Mouse (Mus musculus): ENCODE measurements around the gene Hpcal1.

Gene Hpcal1

DNA sequence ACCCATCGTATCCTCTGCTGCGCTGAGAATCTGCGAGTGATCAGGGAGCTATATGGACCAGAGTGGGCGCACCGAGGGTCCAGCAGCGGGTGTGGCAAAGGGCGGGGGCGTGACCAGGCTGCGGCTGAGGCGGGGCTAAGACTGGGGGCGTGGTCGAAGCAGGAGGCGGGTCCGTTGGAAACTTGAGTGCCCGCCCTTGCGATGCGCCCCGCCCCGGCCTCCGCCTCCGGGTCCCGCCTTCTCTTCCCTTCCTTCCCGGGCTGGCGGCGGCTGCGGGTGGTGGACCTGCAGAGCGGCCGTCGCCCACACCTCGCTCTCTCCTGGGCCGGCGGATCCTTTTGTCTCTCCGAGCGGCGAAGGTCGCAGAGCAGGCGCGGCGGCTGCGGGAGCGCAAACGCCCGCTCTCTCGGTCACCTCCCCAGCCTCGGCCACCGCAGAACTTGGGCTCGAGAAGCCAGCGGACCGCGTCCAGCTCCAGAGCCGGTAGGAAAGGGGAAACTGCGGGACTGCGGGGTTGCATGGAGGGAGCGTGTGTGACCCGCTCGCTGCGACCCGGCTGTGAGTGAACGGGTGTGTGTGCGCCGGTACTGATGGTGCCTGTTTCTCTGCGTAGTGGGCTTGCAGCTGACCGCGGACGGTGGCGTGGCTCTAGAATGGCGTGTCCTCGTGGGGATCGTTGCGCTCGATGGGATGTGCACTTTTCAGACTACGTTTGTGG lies at the start of gene Hpcal1:
Gene Hpcal1, plus strand, starts transcription at position 293 of the 718 bp plus-strand sequence.
- peak; percentile 89 for DNase-seq (ENCODE audit: extremely low read depth, insufficient read length, low spot score)

DNA sequence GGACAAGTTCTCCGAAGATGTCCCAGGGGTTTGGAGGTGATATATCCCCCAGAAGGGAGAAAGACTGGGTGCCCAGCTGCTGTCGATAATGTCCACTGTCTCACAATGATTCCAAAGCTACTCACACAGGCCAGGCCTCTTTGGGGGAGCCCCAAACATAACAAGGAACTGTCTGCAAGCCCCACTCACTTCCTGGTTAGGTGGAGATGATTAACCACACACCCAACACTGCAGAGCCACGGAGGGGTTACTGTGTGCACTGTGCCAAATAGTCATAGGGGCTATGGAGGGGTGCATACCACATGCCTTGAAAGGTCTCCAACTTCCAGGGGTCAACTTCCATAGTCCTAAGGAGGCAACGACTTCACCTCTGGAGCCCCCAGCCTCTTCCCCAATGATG lies 49.4 kb upstream of the Hpcal1 start:
- DNase-seq (ENCODE audit: extremely low read depth, insufficient read length, low spot score): no peak

DNA sequence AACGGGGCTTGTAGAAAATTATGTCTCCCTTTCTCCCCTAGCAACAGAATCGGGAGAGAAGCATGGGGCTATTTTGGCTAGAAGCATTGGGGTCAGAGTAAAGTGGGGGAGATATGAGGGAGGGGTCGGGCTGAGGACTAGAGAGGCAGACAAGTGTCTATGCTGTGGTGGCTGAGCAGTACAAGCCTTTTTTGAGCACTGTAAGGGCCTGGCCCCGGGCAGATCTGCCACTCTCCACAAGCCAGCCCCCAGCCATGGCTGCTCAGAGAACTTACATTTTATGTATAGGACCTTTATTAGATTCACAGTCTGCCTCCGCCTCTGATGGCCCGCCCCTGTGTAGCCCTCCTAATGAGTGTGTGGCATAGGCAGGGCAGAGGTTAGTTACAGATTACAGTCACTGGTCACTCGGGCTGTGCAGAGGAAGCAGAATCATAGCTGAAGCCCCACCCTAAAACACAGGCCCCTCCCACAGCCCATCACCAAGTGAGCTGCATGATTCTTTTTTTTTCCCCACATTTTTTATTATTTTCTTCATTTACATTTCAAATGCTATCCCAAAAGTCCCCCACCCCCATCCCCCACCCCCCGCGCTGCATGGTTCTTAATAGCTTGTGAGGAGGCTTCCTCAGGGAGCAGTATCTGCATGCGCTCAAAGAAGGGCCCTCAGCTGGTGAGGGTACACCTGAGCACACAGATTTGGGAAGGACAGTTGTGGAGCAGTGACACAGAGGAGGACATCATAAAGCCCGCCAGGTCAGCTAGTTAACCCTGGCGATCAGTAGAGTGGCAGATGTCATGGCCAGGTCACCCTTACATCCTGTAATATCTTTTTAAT lies 46.1 kb upstream of the Hpcal1 start:
- DNase-seq (ENCODE audit: extremely low read depth, insufficient read length, low spot score): no peak

DNA sequence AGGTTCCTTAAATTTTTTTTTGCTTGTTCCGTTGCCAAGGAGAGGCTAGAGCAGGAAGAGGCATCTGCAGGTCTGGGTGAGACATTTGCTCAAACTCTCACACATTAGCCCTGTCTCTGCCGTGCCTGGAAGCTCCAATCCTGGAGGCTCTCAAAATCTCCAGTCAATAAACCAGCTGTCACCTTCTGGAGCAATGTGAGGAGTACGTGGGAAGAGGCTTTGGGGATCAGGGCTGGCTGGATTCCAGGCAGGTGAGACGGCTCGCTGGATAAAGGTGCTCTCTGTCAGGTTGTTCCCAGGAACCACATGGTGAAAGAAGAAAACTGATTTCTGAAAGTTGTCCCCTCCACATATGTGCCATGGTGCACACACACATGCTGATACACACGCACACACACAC lies 44.2 kb upstream of the Hpcal1 start:
- DNase-seq (ENCODE audit: extremely low read depth, insufficient read length, low spot score): no peak

DNA sequence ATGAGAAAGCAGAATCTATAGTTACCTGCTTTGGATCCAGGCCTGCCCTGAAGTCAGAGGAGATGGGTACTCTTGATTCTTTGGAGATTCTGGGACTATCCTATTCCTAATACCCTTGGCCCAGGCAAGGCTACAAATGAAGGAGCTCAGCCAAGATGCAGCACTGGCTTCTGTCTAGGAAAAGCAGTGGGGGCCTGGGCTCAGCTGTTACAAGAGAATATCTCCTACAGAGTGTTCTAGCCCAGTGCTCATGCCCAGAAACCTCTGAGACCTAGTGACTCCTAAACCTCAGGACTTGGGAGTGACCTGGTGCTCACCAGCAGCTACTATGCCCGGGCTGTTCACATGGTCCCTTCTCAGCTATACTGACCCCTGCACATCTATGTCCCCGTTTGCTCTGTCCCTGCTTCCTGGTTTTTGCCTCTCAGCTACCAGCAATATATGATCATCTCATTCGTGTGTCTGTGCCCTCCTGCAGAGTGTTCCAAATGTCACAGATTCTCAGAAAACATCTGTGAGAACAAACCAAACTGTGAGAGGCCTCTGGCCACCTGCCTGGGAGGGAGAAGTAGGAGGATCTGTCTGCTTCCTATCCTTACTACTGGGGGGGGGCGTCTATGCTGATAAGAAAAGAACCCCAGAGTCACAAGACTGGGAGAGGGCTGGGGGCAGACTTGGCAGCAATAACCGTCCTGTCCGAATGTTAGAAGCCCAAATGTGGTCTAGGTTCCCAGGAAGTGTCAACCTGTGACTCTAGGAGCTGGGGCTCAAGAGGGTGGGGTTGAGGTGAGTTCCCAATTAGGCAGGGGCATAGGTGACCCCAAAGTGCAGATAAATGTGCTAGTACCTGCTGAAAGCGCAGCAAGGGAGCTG lies 39.2 kb upstream of the Hpcal1 start:
- DNase-seq (ENCODE audit: extremely low read depth, insufficient read length, low spot score): no peak

DNA sequence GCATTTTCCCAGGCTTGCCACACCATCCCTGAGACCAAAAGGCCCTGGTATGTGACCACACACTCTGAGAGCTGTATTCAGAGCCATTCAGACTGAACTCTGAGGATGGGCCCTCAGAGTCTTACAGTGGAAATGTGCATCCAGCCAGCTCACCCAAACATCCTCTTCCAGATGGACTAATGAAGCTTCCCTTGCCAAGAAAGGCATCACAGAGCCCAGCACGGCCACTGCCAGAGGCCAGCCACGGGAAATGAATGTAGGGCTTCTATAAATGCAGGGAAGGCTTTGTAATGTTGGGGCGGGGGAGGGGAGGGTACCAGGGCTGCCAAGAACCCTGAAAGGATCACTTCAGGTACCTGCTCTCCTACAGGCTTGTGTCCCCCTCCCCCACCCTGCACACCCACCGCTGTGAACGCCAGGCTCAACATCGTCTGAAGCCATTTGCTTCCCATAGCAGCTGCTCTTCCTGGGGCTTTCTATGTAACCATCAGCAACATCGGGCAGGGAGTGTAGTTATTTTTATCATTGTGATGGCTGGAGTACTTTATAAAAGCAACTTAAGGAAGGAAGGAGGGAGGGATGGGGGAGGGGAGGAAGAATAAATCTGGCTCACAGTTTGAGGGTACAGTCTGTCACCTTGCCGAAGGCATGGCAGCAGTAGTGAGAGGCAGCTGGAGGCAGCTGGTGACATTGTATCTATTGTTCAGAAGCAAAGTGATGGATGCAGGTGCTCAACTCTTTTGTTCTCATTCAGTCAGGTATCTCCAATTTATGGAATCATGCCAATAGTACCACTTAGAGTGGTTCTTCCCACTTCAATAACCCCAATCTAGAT lies 38.2 kb upstream of the Hpcal1 start:
- no peak for DNase-seq (ENCODE audit: extremely low read depth, insufficient read length, low spot score)

DNA sequence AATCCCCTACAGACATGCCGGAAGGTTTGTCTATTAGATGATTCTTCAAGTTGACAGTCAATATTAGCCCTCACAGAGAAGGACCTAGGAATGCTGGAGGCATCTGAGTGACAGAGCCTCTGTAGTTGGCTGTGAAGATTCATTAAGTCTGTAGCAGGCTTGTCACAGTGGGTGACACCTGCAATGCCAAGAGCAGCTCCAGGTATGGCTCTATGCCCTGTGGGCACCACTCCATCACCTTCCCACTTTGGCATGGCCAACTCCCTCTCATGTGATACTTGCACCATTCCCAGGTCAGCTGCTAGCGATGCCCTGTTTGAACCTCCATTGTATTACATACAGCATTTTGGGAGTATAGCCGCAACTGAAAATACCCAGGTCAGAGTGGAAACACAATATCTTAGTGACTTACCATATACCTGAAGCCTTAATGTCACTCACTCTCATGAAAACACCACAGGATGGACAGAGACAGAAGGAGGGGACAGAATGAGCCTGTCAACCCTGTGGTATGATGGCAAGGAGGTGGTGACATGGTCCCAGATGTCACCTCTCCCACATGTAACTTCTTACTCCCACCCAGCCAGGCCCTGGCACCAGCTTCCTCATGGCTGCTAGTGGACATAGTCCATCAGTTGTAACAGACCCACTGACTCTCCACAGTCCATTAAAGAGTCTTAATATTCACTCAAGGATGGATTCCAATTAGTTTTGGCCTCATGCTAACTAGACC lies 37.4 kb upstream of the Hpcal1 start:
- DNase-seq (ENCODE audit: extremely low read depth, insufficient read length, low spot score): no peak

DNA sequence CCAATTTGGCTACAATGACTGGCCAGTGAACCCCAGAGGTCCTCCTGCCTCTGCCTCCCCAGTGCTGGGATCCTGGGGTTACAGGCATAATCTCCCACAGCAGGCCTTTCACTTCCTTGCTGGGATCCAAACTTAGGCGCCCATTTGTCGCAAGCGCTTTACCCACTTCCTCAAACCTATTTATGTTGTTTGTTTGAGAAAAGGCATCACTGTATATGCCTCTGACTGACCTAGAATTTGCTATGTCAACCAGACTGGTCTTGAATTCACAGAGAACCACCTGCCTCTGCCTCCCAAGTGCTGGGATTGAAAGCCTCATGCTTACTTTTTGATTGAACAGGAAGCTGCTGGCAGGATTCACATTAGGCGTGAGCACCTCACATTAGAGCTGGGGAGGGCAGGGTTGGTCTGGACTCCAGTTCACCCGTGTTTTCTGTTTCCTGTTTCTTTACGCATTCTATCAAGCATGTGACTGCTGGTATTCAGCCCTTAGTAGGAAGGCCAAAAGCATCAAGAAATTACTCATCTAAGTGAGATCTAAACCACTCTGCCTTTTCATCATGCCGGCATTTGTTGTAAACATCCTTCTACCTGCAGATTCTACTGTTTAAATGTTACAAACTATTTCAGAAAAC lies 33.0 kb upstream of the Hpcal1 start:
- DNase-seq (ENCODE audit: extremely low read depth, insufficient read length, low spot score): no peak

DNA sequence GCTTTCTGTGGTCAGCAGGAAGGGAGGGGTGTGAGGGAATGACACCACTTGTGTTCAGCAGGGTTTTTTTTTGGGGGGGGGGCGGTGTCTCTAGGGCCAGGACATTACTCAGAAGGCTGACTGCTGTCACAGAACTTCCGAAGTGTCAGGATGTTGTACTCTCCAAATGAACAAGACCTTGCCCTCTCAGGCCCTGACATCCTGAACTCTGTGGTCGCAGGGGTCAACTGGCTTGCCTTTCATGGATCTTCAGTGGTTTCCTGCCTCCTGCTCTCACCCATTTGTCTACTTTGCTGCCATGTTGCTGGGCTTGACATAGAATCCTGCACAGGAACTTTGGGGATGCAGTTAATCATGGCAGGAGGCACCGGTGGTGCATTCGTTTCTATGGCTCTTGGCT lies 32.1 kb upstream of the Hpcal1 start:
- no peak for DNase-seq (ENCODE audit: extremely low read depth, insufficient read length, low spot score)

DNA sequence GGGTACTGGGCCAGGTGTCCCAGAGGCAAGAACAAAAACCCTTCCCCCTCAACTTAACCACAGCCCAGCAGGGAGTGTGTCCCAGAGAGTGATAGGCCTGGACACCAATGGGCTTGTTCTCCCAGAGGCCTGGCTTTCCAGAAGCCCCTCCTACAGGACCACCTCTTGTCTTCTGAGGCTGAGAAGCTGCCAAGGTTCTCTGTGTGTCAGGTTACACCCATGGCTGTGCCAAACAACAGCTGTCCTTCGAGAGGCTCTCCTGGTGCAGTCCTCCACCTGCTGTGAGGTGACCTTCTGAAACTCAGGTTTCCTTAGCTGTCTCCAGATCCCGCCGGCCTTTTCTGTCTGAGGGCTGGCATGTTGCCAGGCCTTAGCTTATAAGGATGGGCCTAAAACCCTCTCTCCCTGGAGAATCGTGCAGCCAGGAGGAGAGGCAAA lies 29.2 kb upstream of the Hpcal1 start:
- no peak for DNase-seq (ENCODE audit: extremely low read depth, insufficient read length, low spot score)

DNA sequence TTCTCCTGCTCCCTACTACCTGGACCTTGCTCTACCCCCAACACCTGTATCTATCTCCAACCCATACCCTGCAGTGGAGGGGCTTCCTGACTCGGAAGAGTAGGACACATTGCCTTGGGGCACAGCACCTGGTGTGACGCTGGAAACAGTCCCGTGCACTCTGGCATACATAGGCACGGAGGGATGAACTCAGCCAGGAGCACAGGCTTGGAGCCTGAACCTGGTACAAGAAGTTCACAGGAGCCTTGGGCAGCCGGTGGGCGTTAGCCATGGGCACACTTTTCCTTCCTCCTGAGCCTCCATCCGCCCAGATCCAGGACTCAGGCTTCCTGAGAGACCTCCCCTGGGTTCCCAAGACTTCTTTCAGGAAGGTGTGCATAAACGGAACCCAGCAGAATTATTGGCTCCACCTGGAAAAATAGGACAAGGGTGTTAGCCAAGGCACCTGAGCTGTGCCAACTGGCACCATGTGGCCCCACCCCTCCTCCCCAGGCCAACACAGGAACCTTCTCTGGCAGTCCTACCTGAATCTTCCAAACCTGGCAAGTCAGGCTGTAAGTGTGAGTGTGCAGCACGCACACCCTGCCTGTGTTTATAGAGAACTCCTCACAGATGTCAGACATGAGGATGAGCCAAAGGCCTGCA lies 26.5 kb upstream of the Hpcal1 start:
- DNase-seq (ENCODE audit: extremely low read depth, insufficient read length, low spot score): no peak

DNA sequence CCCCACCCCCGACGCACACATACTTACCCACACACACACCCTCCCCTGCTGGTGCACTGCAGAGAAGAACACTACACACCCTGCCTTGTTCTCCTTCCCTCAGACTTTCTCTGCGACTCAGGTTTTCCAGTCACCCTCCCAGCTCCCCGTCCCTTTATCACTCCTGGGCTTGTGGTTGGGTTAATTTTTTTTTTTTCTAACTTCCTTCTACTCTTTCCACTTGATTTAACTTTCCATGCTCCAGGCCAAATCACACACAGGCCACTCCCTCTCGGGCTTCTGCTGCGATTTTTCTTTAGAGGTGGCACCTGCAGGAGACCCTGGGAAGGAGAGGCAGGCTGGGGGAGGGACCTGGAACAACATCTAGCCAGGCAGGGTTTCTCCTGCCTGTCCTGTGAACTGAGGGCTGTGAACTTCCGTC lies 24.7 kb upstream of the Hpcal1 start:
- peak; percentile 16 for DNase-seq (ENCODE audit: extremely low read depth, insufficient read length, low spot score)

DNA sequence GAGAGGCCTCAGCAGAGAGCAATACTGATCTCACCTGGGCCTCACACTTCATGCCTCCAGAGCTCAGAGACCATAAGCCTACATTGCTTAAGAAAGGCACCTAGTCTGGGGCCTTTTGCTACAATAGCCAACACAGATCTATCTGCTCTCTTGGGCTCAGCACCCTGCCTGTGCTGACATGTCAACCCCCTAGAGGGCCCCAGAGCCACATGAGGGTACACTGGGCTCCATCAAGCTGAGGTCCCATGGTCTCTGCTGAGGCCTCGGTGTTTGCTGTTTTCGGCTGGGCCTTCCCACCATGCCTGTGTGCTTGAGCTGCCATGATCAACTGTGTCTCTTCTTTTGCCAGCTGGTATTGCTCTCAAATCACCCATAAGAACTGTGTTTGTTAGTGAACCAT lies 24.0 kb upstream of the Hpcal1 start:
- DNase-seq (ENCODE audit: extremely low read depth, insufficient read length, low spot score): no peak

DNA sequence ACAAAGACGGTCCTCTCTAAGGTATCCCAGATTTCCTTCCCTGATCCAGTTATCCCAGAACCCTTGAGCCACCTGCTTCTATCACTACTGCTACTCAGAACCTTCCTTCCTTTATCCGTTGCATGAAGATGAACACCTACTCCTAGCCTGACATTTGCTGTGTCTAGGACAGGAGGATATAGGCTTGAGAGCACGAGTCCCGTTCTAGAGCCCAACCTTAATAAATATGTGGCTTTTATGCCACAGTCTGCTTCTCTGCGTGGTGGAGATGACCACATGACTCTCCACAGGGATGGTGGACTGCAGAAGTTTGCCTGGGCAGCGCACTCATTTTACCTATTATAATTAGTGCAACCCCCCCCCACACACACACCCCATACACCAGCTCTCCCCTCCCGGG lies 16.9 kb upstream of the Hpcal1 start:
- DNase-seq (ENCODE audit: extremely low read depth, insufficient read length, low spot score): no peak

DNA sequence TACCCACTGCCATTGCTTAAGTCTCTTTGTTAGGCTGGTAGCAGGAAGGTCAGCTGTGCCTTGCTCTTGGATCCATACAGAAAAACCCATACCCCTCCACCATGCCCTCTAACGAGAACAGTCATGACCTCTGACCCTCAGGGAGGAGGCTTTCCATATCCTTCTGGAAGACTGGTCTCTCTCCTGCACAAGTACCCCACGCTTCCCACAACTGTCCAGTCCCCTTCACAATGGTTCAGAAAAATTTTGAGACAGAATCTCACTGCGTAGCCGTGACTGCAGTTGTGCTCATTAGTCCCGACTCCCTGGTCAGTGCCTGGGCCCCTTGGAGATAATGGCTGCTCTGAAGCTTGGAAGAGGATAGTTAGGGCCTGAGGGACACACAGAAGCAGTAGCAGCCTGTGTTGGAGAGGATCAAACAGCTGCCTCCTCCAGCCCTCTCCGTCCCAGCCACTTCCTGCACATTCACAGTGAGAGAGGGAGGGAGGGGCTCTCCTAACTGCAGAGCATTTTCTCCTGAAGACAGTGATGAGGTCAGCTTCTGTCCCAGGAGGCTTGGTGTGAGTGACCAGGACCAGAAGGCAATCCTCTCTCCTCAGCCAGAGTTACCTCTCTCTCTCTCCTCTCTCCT lies 16.4 kb upstream of the Hpcal1 start:
- DNase-seq (ENCODE audit: extremely low read depth, insufficient read length, low spot score): no peak

DNA sequence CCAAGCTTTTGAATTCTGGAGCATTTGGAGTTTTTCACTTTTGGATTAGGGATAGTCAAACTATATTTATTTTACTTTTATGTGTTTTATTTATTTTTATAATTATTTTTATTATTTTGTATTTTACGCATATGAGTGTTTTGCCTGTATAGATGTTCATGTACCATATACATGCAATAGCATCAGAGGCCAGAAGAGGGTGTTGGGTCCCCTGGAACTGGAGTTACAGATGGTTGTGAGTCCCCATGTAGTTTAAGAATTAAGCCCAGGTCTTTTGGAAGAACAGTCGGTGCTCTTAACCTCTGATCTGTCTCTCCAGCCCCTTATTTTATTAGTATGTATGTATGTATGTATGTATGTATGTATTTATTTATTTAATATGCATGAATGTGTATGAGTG lies 12.9 kb upstream of the Hpcal1 start:
- no peak for DNase-seq (ENCODE audit: extremely low read depth, insufficient read length, low spot score)

DNA sequence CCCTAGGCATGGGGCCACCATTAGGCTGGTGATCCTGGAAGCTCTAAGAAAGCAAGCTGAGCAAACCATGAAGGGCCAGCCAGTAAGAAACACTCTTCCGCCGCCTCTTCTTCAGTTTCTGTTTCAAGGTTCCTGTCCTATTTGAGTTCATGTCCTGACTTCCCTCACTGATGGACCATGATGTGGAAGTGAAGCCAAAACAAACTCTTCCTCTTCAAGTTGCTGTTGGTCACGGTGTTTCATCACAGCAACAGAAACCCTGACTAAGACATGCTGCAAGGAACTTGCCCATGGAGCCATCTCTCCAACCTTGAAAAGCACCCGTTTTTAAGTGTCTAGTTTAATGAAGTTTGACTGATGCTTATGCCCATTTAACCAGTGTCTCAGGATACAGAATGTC lies 11.1 kb upstream of the Hpcal1 start:
- no peak for DNase-seq (ENCODE audit: extremely low read depth, insufficient read length, low spot score)

DNA sequence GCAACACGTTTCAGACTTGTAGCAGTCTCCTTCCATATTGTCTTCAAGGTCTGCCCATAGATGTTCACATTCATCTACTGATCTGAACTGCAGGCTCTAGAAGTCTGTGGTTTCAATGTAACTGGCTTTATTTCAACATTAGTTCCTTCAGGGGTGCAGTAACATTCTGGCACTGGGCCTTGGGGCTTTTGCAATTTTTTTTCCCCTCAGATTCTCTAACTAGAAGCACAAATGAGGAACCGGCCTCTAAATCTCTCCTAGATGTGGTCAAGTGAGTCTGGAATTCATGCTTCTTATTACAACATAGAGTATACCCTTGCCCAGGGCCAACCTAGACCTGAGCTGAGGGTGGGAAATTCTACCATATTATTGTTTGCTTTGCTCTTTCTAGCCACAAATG lies 8.5 kb upstream of the Hpcal1 start:
- DNase-seq (ENCODE audit: extremely low read depth, insufficient read length, low spot score): no peak
